Mouse (Mus musculus) limb, embryonic 12.5 days (tissue): ENCODE measurements around the gene Shisal2a. TPM values are rescaled to one million over a fixed set of nuclear protein-coding genes. Genes with fewer than 3 reads are reported as not detected.

Experiments used
- ATAC-seq: fragments of 200-750 bp; cut with Nextera tagmentation; 2 replicates; pipeline ENCODE4 v1.8.0; 2017; ENCODE audit warnings: low read depth, moderate TSS enrichment; ENCODE audit not compliant: insufficient number of reproducible peaks, insufficient read depth, low FRiP score, low TSS enrichment
- H3K27ac ChIP-seq: fragments of 300-500 bp; sonication (generic); 2 replicates; pipeline ENCODE4 v1.5.1; 2016; ENCODE audit warnings: mild to moderate bottlenecking, moderate library complexity
- H3K27me3 ChIP-seq: fragments of 300-500 bp; sonication (generic); 2 replicates; pipeline ENCODE4 v1.6.1; 2016; ENCODE audit warnings: mild to moderate bottlenecking, moderate library complexity
- H3K36me3 ChIP-seq: fragments of 300-500 bp; sonication (generic); 2 replicates; pipeline ENCODE4 v1.6.1; 2016; ENCODE audit warnings: mild to moderate bottlenecking, moderate library complexity
- H3K4me1 ChIP-seq: fragments of 300-500 bp; sonication (generic); replicated peaks from 2 replicates; pipeline ENCODE4 v1.6.1; 2016
- H3K4me2 ChIP-seq: fragments of 300-500 bp; sonication (generic); 2 replicates; pipeline ENCODE4 v1.6.1; 2016; ENCODE audit warnings: mild to moderate bottlenecking, moderate library complexity
- H3K4me3 ChIP-seq: fragments of 300-500 bp; sonication (generic); replicated peaks from 2 replicates; pipeline ENCODE4 v1.5.1; 2016; ENCODE audit warnings: mild to moderate bottlenecking
- H3K9ac ChIP-seq: fragments of 300-500 bp; sonication (generic); replicated peaks from 2 replicates; pipeline ENCODE4 v1.6.1; 2016; ENCODE audit warnings: mild to moderate bottlenecking, moderate library complexity
- H3K9me3 ChIP-seq: fragments of 300-500 bp; sonication (generic); 2 replicates; pipeline ENCODE4 v1.6.1; 2016; ENCODE audit warnings: mild to moderate bottlenecking, moderate library complexity
- WGBS: fragments of 180-500 bp; shearing (Covaris S2); methylation state at CpG from one replicate; pipeline ENCODE4 v1.1.7; 2016; 5-methylcytosine and 5-hydroxymethylcytosine counted together
- polyA plus RNA-seq: library from polyadenylated mRNA; unstranded; fragments of >200 nt; fragmentation: Nextera tagmentation; extraction: Ambion mirVana; gene quantifications from 2 replicates; pipeline ENCODE4 v1.2.1, GENCODE M21; 2016

The Shisal2a gene
- polyA plus RNA-seq, 1 experiment from 2014 or later, result 8.1 TPM

DNA sequence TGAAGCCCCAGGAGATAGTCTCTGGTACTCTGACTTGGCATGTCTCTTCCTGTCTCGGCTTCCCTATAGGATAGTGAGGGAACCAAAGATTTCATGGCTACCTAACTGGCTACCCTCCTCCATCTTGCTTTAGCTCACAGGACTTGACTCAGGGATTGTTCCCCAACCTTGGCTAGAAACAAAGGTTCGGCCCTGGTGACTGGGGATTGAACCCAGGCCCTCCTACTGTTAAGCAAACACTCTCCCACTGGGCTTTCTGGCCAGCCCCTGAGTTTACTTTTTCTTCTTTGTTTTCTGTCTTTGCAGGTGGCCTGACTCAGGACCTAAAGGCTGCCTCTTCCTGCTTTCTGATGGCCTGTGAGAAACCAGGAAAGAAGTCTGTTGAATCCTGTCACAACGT is 45.3 kb downstream of the Shisal2a start:
- WGBS, result 66% methylated on average over 3 of the region's 3 CpGs
- H3K4me3 ChIP-seq, result no peak overlapping the region

DNA sequence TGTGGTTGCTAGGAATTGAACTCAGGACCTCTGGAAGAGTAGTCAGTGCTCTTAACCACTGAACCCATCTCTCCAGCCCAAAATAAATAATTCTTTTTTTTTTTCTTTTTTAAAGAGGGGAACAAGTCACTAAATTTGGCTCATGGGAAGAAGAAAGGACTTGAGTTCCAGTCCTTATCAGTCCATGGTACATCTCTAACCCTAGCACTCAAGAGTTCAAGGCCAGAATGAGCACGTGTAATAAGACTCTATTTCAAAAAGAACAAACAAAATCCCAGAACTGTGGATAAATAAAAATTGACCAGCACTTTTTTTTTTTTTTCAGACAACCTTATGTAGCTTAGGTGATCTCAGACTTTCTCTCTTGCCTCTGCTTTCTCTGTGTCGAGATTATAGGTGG is 46.4 kb downstream of the Shisal2a start:
- Histone ChIP-seq H3K4me2 (no peak overlapping the region), H3K9ac (no peak overlapping the region), H3K4me3 (no peak overlapping the region), H3K9me3 (no peaks in the 10 kb centered on the region), H3K27ac (no peak overlapping the region), H3K4me1 (0 out of 2 replicates have a peak, but pooled peaks cover 5% of the 10 kb centered on the region), H3K27me3 (no peaks in the 10 kb centered on the region), H3K36me3 (peaks cover 80% of the 10 kb centered on the region)
- WGBS, result 74% methylated on average over 2 of the region's 2 CpGs
- no peak for ATAC-seq

More for the DNA sequence above, 45.3 kb downstream of the Shisal2a start:
- H3K9ac ChIP-seq, result no peak overlapping the region
- H3K4me2 ChIP-seq, result no peak overlapping the region
- no peaks in the 10 kb centered on the region for H3K27me3 ChIP-seq
- H3K36me3 ChIP-seq, result peaks cover 71% of the 10 kb centered on the region
- no peaks in the 10 kb centered on the region for H3K9me3 ChIP-seq
- H3K4me1 ChIP-seq, result 0 out of 2 replicates have a peak, but pooled peaks cover 5% of the 10 kb centered on the region
- no peak for ATAC-seq
- no peak overlapping the region for H3K27ac ChIP-seq

DNA sequence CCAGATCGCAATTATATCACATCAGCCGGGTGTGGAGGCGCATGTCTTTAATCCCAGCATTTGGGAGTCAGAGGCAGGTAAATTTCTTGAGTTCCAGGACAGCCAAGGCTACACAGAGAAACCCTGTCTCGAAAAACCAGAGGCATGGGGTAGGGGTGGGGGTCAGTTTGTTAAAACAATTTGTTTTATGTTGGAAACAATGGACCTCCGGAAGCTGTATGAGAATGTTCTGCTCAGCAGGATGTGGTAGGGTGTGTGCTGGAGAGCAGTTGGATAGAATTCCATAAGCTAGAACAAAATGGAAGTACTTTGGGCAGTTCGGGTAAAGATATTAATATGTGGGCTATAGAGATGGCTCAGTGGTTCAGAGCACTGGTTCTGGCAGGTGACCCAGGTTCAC is 47.7 kb downstream of the Shisal2a start:
- ATAC-seq, result no peak

DNA sequence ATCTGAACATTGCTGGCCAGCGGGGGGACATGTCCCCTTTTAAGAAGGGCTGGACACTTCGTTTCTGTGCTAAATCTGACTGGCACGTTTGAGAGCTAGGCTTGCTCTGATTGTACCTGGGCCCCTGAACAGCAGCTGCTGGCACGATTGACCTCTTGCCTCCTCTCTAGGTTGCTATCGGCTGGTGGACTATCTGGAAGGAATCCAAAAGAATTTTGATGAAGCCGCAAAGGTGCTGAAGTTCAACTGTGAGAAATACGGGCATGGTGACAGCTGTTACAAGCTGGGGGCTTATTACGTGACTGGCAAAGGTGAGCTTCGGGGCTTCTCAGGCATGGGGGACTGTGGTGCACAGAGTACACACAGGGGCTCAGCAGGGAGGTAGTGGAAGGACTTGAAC is 51.1 kb downstream of the Shisal2a start:
- no peak overlapping the region for H3K9ac ChIP-seq
- no peak for ATAC-seq
- no peak overlapping the region for H3K4me2 ChIP-seq
- peaks cover 61% of the 10 kb centered on the region for H3K36me3 ChIP-seq
- no peak overlapping the region for H3K27ac ChIP-seq
- no peaks in the 10 kb centered on the region for H3K27me3 ChIP-seq
- no peak overlapping the region for H3K4me3 ChIP-seq
- no peaks in the 10 kb centered on the region for H3K9me3 ChIP-seq
- 85% methylated on average over 9 of the region's 9 CpGs for WGBS
- H3K4me1 ChIP-seq, result peaks cover 11% of the 10 kb centered on the region; the same call in 1 of the 2 replicates

More for the DNA sequence above, 47.7 kb downstream of the Shisal2a start:
- no peak overlapping the region for H3K9ac ChIP-seq
- no peaks in the 10 kb centered on the region for H3K27me3 ChIP-seq
- H3K4me1 ChIP-seq, result 0 out of 2 replicates have a peak, but pooled peaks cover 5% of the 10 kb centered on the region
- H3K4me3 ChIP-seq, result no peak overlapping the region
- H3K4me2 ChIP-seq, result no peak overlapping the region
- H3K27ac ChIP-seq, result no peak overlapping the region
- WGBS, result 95% methylated on average over 6 of the region's 6 CpGs
- peaks cover 78% of the 10 kb centered on the region for H3K36me3 ChIP-seq
- H3K9me3 ChIP-seq, result no peaks in the 10 kb centered on the region

DNA sequence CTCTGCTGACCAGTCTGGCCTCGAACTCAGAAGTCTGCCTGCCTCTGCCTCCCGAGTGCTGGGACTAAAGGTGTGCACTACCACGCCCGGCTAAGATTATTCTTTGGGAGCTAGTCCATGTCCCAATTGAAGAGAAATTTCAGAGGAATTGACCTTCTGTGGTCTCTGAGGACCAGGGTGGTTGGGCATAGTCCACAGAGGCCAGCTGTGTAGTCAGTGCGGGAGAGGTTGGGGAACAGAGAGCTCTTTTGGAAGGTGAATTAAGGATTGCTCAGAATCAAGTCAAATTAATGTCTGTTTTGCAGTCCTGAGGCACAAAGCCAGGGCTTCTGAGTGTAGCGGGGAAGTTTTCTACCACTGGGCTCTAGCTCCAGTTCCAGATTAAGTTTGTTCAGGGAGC is 53.3 kb downstream of the Shisal2a start:
- H3K9ac ChIP-seq, result no peak overlapping the region
- 94% methylated on average over 6 of the region's 6 CpGs for WGBS
- ATAC-seq, result no peak
- H3K36me3 ChIP-seq, result peaks cover 39% of the 10 kb centered on the region
- H3K4me1 ChIP-seq, result peaks cover 11% of the 10 kb centered on the region; the same call in 1 of the 2 replicates
- H3K9me3 ChIP-seq, result no peaks in the 10 kb centered on the region
- no peak overlapping the region for H3K4me3 ChIP-seq
- no peaks in the 10 kb centered on the region for H3K27me3 ChIP-seq
- no peak overlapping the region for H3K4me2 ChIP-seq
- H3K27ac ChIP-seq, result no peak overlapping the region

DNA sequence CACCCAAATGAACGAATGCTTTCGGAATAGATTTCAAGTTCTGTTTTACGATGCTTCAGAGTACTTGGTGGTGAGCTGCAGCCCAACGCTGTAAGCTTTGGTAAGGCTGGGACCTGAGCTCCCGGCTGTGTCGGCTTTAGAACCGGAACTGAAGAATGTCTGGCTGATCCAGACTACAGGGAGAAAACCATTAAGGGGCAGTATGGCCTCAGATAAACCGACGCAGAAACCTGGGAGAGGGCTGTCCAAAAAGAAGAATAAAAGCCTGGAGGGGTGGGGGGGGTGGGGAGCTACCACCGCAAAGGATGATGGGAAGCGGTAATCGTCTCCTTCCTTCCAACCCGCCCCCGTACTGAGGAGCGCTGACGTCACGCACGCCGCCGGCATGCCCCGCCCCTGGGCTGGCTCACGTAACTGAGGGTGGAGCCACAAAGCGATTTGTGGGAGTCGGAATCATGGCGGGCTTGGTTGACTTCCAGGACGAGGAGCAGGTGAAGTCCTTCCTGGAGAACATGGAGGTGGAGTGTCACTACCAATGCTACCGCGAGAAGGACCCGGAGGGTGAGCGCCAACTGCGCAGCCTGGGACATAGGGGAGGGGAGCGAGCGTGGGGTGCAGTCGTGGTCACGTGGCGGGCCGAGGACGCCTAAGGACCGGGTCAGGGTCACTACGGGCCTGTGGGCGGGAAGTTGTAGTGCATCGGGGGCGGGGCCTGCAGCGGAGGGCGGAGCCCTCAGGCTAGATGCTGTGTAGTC is 55.2 kb downstream of the Shisal2a start, which contains the start of gene Coa7:
Coa7 (plus strand) TSS at position 411 of the 755 bp plus-strand sequence.
- Histone ChIP-seq H3K9me3 (no peaks in the 10 kb centered on the region), H3K9ac (peak within 1 kb of the TSS; percentile 56), H3K36me3 (peaks cover 22% of the 10 kb centered on the region), H3K27me3 (no peaks in the 10 kb centered on the region), H3K4me3 (peak within 1 kb of the TSS; percentile 59), H3K4me2 (peak within 1 kb of the TSS; percentile 58), H3K27ac (peak within 1 kb of the TSS; percentile 92), H3K4me1 (peaks cover 11% of the 10 kb centered on the region; the same call in 1 of the 2 replicates)
- ATAC-seq, result peak; percentile 91
- WGBS, result under 1% methylated on average over 44 of the region's 45 CpGs

DNA sequence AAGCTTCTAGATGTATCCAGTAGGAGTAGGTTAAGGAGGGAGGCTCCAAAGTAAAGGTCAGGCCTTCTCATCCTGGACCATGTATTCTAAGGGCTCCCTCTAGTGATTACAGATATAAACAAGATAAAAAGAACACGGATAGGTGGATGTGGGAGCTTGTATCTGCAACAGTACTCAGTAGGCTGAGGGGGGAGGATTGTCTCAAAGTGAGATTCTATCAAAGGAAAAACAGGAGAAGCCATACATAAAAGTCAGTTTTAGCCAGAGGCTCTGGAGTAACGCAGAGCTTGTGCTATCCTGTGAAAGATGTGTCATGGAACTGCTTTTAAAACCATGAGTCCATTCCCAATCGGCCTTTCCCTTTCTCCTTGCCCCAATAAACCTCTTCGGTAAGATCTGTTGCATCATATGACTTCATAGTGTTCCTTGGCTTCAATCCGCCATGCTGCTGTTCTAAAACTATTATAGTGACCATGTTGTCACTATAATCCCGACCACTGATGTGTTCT is 56.0 kb downstream of the Shisal2a start:
- Histone ChIP-seq H3K27ac (peak overlapping the region; percentile 92), H3K4me2 (peak overlapping the region; percentile 58), H3K27me3 (no peaks in the 10 kb centered on the region), H3K4me3 (peak overlapping the region; percentile 59), H3K9me3 (no peaks in the 10 kb centered on the region), H3K4me1 (peaks cover 11% of the 10 kb centered on the region; the same call in 1 of the 2 replicates), H3K9ac (peak overlapping the region; percentile 54; the same call in 1 of the 2 replicates), H3K36me3 (peaks cover 14% of the 10 kb centered on the region)
- no peak for ATAC-seq
- WGBS, result 33% methylated on average over 6 of the region's 6 CpGs

DNA sequence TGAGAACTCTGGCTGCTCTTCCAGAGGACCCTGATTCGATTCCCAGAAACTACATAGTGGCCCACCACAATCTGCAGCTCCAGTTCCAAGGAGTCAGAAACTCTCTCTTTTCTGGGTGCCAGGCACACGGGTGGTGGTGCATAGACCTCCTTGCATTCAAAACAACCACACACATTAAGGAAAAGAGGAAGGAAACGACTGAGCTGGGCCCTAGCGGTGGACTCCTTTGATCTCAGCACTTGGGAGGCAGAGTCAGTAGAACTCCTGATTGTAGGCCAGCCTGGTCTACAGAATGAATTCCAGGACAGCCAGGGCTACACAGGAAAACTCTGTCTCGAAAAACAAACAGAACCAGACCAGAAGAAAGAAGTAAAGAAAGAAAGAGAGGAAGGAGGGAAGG is 59.6 kb downstream of the Shisal2a start:
- no peak overlapping the region for H3K9ac ChIP-seq
- no peak overlapping the region for H3K27ac ChIP-seq
- H3K36me3 ChIP-seq, result no peaks in the 10 kb centered on the region
- no peak overlapping the region for H3K4me2 ChIP-seq
- WGBS, result 70% methylated on average over 5 of the region's 5 CpGs
- H3K4me1 ChIP-seq, result peaks cover 10% of the 10 kb centered on the region; the same call in 1 of the 2 replicates
- no peaks in the 10 kb centered on the region for H3K9me3 ChIP-seq
- no peak for ATAC-seq
- no peaks in the 10 kb centered on the region for H3K27me3 ChIP-seq
- H3K4me3 ChIP-seq, result no peak overlapping the region

DNA sequence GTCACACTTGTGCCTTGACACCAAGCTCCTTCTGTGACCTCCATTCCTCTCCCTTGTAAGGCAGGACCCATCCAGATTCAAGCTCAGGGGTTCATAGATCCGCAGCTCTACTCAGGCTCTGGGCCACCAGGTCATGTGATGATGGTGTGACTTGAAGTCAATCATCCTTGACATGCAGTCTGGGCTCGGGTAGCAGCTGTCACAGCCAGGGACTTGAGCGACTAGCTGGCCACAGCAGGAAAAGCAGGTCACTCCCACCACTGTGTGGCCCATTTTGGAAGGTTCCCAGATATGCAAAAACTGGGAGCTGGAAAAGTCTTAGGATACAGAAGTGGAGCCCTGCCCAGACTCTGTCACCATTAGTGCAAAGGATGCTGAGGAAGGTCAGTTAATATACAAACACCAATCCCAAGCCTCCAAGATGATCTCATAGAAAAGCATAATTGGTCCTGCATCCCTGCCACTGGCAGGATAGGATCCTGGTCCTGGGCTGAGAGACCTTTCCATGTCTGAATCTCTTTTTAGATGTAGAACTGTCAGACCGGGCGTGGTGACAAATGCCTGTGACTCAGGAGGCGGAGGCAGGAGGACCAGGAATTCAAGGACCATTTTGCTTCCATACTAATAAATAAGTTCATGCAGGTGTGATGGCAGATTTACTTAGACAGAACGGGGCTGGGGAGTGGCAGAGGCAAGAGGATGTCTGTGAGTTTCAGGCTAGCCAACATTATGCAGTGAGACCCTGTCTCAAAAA is 62.3 kb downstream of the Shisal2a start:
- H3K4me2 ChIP-seq, result no peak overlapping the region
- no peak overlapping the region for H3K9ac ChIP-seq
- WGBS, result 78% methylated on average over 7 of the region's 7 CpGs
- ATAC-seq, result no peak
- no peaks in the 10 kb centered on the region for H3K36me3 ChIP-seq
- H3K27ac ChIP-seq, result no peak overlapping the region
- H3K4me3 ChIP-seq, result no peak overlapping the region
- H3K9me3 ChIP-seq, result no peaks in the 10 kb centered on the region
- 0 out of 2 replicates have a peak, but pooled peaks cover 4% of the 10 kb centered on the region for H3K4me1 ChIP-seq
- H3K27me3 ChIP-seq, result no peaks in the 10 kb centered on the region

DNA sequence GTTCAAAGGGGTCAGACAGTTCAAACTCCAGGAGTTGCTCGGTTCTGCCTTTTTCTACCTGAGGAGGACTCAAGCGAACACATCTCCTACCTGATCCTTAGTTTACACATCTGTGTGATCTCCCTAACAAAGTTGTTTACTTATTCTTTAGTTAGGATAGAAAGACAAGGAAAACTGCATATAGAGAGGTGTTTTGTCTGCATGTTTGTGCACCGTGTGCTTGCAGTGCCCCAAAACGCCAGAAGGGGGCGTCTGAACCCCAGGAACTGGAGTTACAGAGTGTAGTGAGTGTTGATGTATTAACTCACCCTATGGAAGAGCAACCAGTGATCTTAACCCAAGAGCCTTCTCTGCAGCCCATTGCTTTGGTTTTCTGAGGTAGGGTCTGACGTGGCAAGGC is 63.4 kb downstream of the Shisal2a start:
- ATAC-seq, result no peak
- Histone ChIP-seq H3K4me2 (no peak overlapping the region), H3K36me3 (no peaks in the 10 kb centered on the region), H3K27me3 (no peaks in the 10 kb centered on the region), H3K27ac (no peak overlapping the region), H3K9ac (no peak overlapping the region), H3K9me3 (no peaks in the 10 kb centered on the region), H3K4me3 (no peak overlapping the region), H3K4me1 (0 out of 2 replicates have a peak, but pooled peaks cover 4% of the 10 kb centered on the region)
- WGBS, result 76% methylated on average over 6 of the region's 6 CpGs
